Mouse (Mus musculus) urinary bladder, postnatal 25 days (tissue): Measurements from ENCODE around the gene Pex5l.

Experiments
- DNase-seq: peaks from one replicate; pipeline ENCODE4 v3.0.0; 2022; ENCODE audit warnings: low spot score

Pex5l gene

DNA sequence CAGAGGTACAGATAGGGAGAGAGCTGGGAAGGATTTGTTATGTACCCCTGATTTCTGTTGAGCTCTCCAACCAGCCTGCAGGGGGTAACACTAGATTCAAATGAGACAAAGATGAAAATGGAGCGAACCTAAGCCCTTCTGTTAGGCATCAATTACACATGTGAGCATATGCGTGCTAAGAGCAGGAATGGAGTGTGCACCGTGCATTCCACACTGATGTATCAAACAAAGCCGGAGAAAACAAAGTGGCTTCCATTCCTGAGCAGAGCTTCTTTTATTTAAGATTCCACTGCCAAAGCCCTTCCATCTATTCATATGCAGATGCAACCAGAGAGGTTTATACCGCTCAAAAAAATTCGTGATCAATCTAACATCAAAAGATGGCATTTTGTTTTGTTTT is 79.5 kb downstream of the Pex5l start:
- DNase-seq, result no peak

DNA sequence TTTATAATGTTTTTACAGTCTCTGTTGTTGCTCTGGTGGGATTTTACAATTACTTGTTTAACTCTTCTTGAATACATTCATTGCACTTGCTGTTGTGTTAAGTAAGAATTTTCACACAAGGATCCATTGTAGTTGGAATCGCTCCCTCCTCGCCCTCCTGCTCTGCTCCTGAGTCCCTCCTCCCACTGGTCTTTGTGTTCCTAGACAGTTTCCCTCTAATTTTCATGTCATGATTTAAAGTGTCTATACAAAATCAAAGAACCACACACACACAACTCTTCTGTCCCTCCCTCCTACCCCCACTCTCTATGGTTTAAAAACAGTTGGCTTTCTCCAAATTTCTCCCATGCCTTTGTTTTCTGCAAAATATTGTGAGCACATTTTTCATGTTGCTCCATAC is 81.6 kb downstream of the Pex5l start:
- no peak for DNase-seq

- DNase-seq, result no peak
Measured at GRCm38 (mm10) chr3:33061016-33061415, 82.0 kb downstream of the Pex5l start.

GRCm38 (mm10) chr3:33060343-33060937 is 82.6 kb downstream of the Pex5l start:
- DNase-seq, result no peak

DNA sequence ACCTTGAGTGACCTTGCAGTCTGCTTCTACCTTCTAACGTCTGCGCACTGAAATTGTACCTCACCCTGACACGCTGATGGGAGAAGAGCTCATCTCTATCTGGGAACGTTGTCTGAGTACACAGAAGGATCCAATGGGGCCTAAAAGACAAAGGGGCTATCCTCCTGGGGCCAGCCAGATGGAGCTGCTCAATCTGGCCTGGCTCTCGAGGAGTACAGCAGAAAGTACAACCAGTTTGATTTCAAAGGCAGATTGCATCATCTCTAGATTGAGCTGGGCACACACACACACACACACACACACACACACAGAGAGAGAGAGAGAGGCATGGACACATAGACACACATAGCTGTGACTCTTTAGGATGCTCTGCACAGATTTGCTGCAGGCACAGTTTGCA is 94.7 kb downstream of the Pex5l start:
- DNase-seq, result no peak

DNA sequence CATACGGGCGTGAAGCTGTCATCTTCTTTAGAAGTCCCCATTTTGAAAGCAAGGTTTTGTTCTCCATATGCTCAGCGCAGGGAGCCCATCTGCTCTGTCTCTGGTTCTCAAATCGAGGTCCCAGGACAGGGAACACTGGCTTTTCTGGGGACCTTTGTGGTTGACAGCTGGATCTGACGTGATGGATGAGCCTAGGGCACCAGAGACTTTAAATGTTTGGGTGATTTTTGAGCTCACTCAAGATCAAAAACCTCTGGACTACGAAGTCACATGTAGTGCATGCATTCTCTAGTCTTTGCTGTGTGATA is 98.3 kb downstream of the Pex5l start:
- no peak for DNase-seq

DNA sequence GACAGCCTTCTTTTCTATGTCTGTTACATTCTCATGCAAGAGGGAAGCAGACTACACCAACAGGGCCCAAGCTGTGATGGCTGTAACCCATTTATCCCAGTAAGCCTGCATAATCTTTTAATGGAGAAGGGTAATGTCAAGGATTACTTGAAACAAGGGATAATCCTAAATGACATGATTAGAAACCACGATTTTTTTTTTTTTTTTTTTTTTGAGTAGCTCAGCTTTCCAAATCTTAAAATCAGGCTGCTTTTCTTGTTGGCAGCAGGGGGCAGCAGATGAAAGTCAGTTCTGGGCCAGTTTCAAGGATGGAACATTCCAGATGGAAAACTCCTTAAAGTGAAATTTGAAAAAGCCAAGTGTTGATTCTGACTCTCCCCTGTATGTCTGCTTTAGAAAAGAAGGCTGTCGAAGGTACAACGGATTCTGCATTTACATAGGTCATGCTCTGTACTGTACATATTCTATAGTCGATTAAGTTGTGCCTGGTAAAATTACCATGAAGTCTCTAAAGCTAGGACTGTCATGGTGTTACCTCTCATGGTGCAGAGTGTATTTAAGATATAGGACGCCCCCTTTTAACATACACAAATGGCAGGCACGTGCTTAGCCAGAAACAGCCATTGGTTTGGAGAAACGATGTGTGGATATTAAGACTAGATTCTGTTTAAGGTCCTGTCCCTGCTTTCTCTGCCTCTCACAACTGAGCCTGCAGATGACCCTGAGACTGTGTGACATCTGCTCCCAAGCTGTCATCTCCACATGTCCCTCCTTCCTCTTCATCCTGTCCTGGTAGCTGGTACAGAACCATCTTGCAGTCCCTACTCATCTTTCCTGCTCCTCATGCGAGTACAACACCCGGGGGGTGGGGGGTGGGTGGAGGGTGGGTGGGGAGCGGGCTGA is 98.9 kb downstream of the Pex5l start:
- peak; percentile 13 for DNase-seq

DNA sequence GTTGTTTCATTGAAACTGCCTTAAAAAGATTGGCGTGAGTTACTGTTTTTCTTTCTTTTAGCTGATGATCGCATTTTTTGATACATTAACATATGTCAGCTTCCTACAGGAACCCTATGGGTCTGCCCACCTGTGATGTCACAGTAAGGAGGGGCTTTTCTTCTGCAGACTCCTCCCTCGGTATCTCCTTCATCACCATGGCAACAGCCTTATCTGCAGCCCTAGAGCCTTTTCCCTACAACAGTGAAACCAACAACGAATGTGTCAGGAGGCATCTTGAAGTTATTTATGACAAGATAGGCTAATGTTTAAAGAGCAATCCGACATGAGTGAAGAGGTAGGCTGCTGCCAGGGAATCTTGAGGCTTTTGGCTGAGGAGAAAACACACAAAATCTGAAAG is 118.5 kb downstream of the Pex5l start:
- DNase-seq, result no peak

GRCm38 (mm10) chr3:33003901-33004300 is 139.1 kb downstream of the Pex5l start:
- DNase-seq, result no peak

GRCm38 (mm10) chr3:33001769-33002168 is 141.3 kb downstream of the Pex5l start:
- DNase-seq, result no peak

DNA sequence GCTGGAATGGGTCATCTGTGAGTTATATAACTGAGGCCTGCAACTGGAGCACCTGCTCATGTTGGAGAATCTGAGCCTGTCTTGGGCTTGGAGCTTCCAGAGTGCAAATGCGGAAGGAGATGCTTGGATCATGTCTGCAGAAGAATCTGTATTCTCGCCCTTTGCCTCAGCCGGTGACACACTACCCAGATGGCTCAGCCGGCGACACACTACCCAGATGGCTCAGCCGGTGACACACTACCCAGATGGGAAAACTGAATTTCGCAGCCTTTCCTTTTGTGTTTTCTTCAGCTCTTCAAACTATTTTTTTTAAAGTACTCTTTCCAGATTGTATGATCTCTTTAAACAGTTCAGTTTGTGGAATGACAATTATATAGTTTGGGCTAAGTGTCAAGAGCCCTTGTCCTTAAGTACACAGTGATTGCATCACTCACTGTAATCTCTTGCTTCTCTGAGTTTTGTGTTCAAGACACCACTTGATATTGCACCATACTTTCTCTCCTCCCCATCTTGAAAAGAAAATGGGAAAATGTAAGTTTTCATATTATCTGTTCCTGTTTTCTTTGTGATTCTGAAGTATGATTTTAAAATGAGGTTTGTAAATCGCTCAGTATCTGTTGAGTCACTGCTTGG is 142.5 kb downstream of the Pex5l start:
- no peak for DNase-seq

DNA sequence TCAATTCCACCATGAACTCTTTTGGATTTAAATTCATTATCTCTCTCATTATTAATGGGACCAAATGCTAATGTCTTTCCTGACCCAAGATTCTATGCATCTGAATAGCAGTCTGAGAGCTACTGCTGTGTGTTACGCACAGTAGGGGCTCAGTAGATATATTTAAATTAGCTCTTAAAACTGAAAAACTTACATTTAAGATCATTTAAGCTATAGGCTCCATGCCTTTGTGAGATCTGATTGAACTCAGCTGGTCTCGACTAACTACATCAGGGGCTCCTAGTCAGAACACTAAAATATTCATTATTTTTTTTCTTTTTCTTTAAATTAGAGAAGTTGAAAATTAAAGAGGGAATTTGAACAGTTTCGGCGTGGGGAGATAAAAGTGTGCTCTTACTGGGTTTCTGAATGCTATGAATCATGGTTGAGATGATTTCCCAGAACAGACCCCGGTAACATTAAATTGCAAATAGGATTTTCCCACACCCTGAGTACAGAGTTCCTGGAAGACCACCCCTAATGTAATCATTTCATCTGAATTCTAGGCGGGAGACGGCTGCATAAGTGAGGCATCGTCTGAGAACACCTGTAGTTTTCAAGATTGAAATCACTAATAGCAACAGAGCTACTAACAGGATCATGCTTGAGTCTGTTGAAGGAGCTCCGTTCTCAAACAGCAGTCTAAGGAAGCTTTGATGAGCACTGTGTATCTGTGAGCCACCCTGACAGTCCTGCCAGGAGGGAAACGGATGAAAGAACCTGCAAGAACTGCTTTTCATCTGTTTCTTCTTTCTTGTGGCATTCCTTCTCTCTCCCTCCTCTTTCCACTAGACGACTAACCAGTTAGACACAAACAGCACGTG is 151.1 kb downstream of the Pex5l start:
- no peak for DNase-seq

GRCm38 (mm10) chr3:32987806-32988205 is 155.2 kb downstream of the Pex5l start:
- DNase-seq, result no peak

GRCm38 (mm10) chr3:32985141-32985540 is 157.9 kb downstream of the Pex5l start:
- no peak for DNase-seq

- DNase-seq, result no peak
Measured at GRCm38 (mm10) chr3:32979981-32980380, 163.1 kb downstream of the Pex5l start.

GRCm38 (mm10) chr3:32979238-32979637 is 163.8 kb downstream of the Pex5l start:
- DNase-seq, result no peak

- DNase-seq, result no peak
Measured at GRCm38 (mm10) chr3:32970257-32970656, 172.8 kb downstream of the Pex5l start.

DNA sequence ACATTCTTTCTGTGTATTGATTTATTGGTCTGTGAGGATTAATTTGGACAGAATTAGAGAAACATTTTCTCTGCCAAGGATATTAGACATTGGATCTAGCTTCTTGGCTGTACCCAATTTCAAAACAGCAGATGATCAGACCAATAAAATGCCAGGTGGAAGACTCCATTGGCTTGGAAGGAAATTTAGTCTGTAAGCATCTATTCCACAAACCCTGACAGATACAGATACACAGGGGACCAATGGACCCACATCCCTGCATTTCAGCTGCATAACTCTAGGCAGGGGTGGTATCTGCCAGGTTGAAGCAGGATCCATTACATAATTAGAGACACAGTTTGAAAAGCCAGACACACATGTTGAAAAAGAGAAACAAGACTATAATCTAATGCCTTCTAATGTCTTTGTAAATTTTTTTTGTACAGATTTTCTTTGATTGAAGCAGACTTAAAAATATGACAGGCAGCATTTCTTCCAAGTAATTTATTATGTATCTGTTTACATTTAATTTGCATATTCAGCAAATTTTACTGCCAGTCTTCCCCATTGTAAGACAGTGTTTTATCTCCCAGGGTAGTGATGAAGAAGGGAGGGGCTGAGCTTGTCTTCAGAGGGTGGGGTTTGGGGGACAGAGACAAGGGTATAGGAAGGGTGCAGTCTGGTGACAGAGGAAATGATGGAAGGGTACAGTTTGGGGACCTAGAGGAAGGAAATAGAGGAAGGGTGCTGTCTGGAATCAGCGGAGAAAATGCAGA is 174.2 kb downstream of the Pex5l start:
- no peak for DNase-seq

DNA sequence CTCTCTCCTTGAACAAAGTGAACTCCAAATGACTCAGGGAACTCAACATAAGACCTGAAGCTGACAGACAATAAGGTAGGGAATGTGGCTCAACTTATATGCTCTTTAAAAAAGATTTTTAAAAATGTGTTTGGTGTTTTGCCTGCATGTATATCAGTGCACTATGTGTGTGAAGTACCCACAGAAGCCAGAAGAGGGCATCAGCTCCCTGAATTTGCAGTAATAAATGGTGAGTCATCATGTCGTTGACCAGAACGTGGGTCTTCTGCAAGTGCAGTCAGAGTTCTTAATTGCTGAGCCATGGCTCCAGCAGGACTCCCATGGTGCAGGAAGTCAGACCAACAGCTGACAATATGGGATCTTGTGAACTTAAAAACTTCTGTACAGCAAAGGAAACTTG is 177.5 kb downstream of the Pex5l start:
- no peak for DNase-seq

- no peak for DNase-seq
Measured at GRCm38 (mm10) chr3:32961494-32961893, 181.6 kb downstream of the Pex5l start.

GRCm38 (mm10) chr3:32951382-32951781 is 191.7 kb downstream of the Pex5l start:
- no peak for DNase-seq

DNA sequence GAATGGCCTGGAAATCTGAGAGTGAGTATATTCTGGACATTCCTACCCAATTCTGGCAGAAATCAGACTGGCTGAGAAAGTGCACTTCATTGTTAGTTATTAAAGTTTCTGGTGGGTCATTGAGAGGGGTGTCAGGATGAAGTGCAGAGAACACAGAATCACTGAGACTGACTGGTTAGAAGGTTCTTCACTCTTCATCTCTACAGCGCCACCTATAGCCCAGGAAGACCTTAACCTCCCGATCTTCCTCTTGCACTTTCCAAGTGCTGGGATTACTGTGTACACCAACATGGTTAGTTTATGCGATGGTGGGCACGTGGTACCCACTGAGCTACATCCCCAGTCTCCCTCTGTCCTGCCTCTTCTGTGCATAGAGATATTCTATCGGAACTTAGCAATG is 195.6 kb downstream of the Pex5l start:
- DNase-seq, result no peak
